Mouse (Mus musculus) heart, adult 2 months (tissue): Measurements from ENCODE around the gene Cwc15. TPM values are rescaled to one million over a fixed set of nuclear protein-coding genes. Genes with fewer than 3 reads are reported as not detected.

ENCODE experiments used
- DNase-seq, 2 experiments: peaks; one replicate each; pipeline ENCODE4 v3.0.0; 2021
- H3K27ac ChIP-seq: fragments of 200-600 bp; 2 replicates; pipeline ENCODE4 v1.8.1; 2022
- H3K27me3 ChIP-seq: fragments of 200-500 bp; 2 replicates; pipeline ENCODE4 v1.6.1; 2012; ENCODE audit warnings: mild to moderate bottlenecking, low read length, inconsistent platforms, mixed read lengths; ENCODE audit not compliant: control insufficient read depth, insufficient read depth
- H3K36me3 ChIP-seq: fragments of 200-500 bp; 2 replicates; pipeline ENCODE4 v1.6.1; 2012; ENCODE audit warnings: low read length, inconsistent platforms; ENCODE audit not compliant: control insufficient read depth, insufficient read depth
- H3K4me1 ChIP-seq: fragments of 200-500 bp; 2 replicates; pipeline ENCODE4 v1.6.1; 2011; ENCODE audit warnings: low read length; ENCODE audit not compliant: control insufficient read depth, insufficient read depth
- H3K4me3 ChIP-seq: fragments of 200-600 bp; 2 replicates; pipeline ENCODE4 v1.8.1; 2022
- H3K79me2 ChIP-seq: fragments of 200-500 bp; replicated peaks from 2 replicates; pipeline ENCODE4 v1.6.1; 2012; ENCODE audit warnings: mild to moderate bottlenecking, inconsistent platforms, low read length, moderate library complexity, mixed read lengths; ENCODE audit not compliant: control insufficient read depth, insufficient read depth
- H3K9ac ChIP-seq: fragments of 200-500 bp; 2 replicates; pipeline ENCODE4 v1.6.1; 2012; ENCODE audit warnings: low read depth, mild to moderate bottlenecking, control low read depth, inconsistent platforms, low read length, mixed read lengths
- CTCF ChIP-seq: fragments of 200-600 bp; IDR thresholded peaks from 2 replicates; pipeline ENCODE4 v1.8.1; 2022; ENCODE audit warnings: antibody characterized with exemption, mild to moderate bottlenecking, moderate library complexity
- EP300 ChIP-seq: fragments of 200-500 bp; IDR thresholded peaks from 2 replicates; pipeline ENCODE4 v1.6.1; 2011; ENCODE audit warnings: low read depth, low read length, control low read depth; ENCODE audit not compliant: insufficient read depth
- POLR2A ChIP-seq: fragments of 200-500 bp; IDR thresholded peaks from 2 replicates; pipeline ENCODE4 v1.6.1; 2011; ENCODE audit warnings: mild to moderate bottlenecking, low read depth, low read length, control low read depth; ENCODE audit not compliant: insufficient read depth
- WGBS: fragments of 180-500 bp; shearing (Covaris S2); methylation state at CpG from one replicate; pipeline ENCODE4 v1.1.7; 2018; 5-methylcytosine and 5-hydroxymethylcytosine counted together
- intact Hi-C: fragments of 180-260 bp; cut with DNase I; formaldehyde crosslinking; loops from one replicate; pipeline ENCODE4 v1.15.1; 2025
- polyA plus RNA-seq: library from polyadenylated mRNA; depleted of rRNA; stranded (reverse); fragments of >200 nt; gene quantifications from 2 replicates; pipeline ENCODE4 v1.2.3, GENCODE M21; 2012
- total RNA-seq, 2 experiments: library from RNA; stranded (reverse); gene quantifications; 2 replicates each; pipeline ENCODE4 v1.2.3; 2021

Gene Cwc15
- total and polyA plus RNA-seq, 3 experiments = 13.6 to 71.6 (median 60.8) TPM

- Histone ChIP-seq H3K9ac (peak overlapping the region; percentile 96), H3K79me2 (peaks cover 2% of the 10 kb centered on the region), H3K27ac (peak overlapping the region; percentile 69), H3K36me3 (peaks cover 7% of the 10 kb centered on the region), H3K4me3 (peak overlapping the region; percentile 61), H3K27me3 (no peaks in the 10 kb centered on the region), H3K4me1 (no peaks in the 10 kb centered on the region)
- intact Hi-C loops = loop anchor here (5.0 to 10.0 kb wide), 2 partner anchors 224 to 284 kb away; partner anchors contain the start of genes Ankrd49, Mre11a and Sesn3
- 2% methylated on average over 10 of the region's 10 CpGs for whole genome bisulfite sequencing
- DNase-seq = no peak
- TF ChIP-seq CTCF = no peak
- no peak for TF ChIP-seq POLR2A
- no peak for TF ChIP-seq EP300
Observed at GRCm38 (mm10) chr9:14500916-14501424, 553 bp downstream of the Cwc15 start.

- intact Hi-C loops = loop anchor here (2.0 kb wide), 1 partner anchor 186 kb away; no protein-coding TSS in a partner anchor
- H3K9ac ChIP-seq = no peak overlapping the region
- peak; percentile 13 to 23 for DNase-seq
- 66% methylated on average over 9 of the region's 9 CpGs for WGBS
- no peaks in the 10 kb centered on the region for H3K4me1 ChIP-seq
- no peaks in the 10 kb centered on the region for H3K27me3 ChIP-seq
- TF ChIP-seq CTCF (peak; percentile 72), EP300 (0 out of 2 replicates have a peak, but pooled peaks have one; percentile 48), POLR2A (no peak)
- no peaks in the 10 kb centered on the region for H3K79me2 ChIP-seq
- no peak overlapping the region for H3K4me3 ChIP-seq
- no peaks in the 10 kb centered on the region; the same call in 1 of the 2 replicates for H3K36me3 ChIP-seq
- H3K27ac ChIP-seq = no peak overlapping the region
Observed at GRCm38 (mm10) chr9:14512633-14513445, 12.4 kb downstream of the Cwc15 start.

GRCm38 (mm10) chr9:14517296-14517695 is 16.9 kb downstream of the Cwc15 start:
- no peak for TF ChIP-seq CTCF
- TF ChIP-seq EP300 = no peak
- no peak for TF ChIP-seq POLR2A
- no peak for DNase-seq
- H3K27ac ChIP-seq = no peak overlapping the region
- H3K79me2 ChIP-seq = no peaks in the 10 kb centered on the region
- no peaks in the 10 kb centered on the region for H3K4me1 ChIP-seq
- intact Hi-C loops = no loop called here
- no peak overlapping the region for H3K9ac ChIP-seq
- no peaks in the 10 kb centered on the region for H3K27me3 ChIP-seq
- no peaks in the 10 kb centered on the region for H3K36me3 ChIP-seq
- WGBS = 63% methylated on average over 1 of the region's 1 CpGs
- H3K4me3 ChIP-seq = no peak overlapping the region

- DNase-seq = no peak
- H3K4me3 ChIP-seq = no peak overlapping the region
- H3K4me1 ChIP-seq = no peaks in the 10 kb centered on the region
- no peaks in the 10 kb centered on the region for H3K36me3 ChIP-seq
- no peak overlapping the region for H3K27ac ChIP-seq
- H3K27me3 ChIP-seq = no peaks in the 10 kb centered on the region
- H3K9ac ChIP-seq = no peak overlapping the region
- TF ChIP-seq CTCF (no peak), POLR2A (no peak), EP300 (no peak)
- WGBS = 77% methylated on average over 3 of the region's 3 CpGs
- intact Hi-C loops = no loop called here
- no peaks in the 10 kb centered on the region for H3K79me2 ChIP-seq
Observed at GRCm38 (mm10) chr9:14518105-14518504, 17.7 kb downstream of the Cwc15 start.

- no peaks in the 10 kb centered on the region for H3K27me3 ChIP-seq
- H3K4me3 ChIP-seq = no peak overlapping the region
- peaks cover 1% of the 10 kb centered on the region; the same call in 1 of the 2 replicates for H3K4me1 ChIP-seq
- no peak overlapping the region for H3K27ac ChIP-seq
- DNase-seq = no peak
- TF ChIP-seq POLR2A (no peak), CTCF (no peak), EP300 (no peak)
- 54% methylated on average over 3 of the region's 3 CpGs for WGBS
- intact Hi-C loops = loop anchor here (5.0 kb wide), 1 partner anchor 241 kb away; no protein-coding TSS in a partner anchor
- H3K9ac ChIP-seq = no peak overlapping the region
- H3K79me2 ChIP-seq = no peaks in the 10 kb centered on the region
- no peaks in the 10 kb centered on the region for H3K36me3 ChIP-seq
Observed at GRCm38 (mm10) chr9:14520971-14521670, 20.7 kb downstream of the Cwc15 start.

GRCm38 (mm10) chr9:14521695-14522094 is 21.3 kb downstream of the Cwc15 start:
- Histone ChIP-seq H3K79me2 (no peaks in the 10 kb centered on the region), H3K36me3 (no peaks in the 10 kb centered on the region), H3K4me3 (no peak overlapping the region), H3K9ac (no peak overlapping the region), H3K4me1 (peaks cover 1% of the 10 kb centered on the region; the same call in 1 of the 2 replicates), H3K27ac (no peak overlapping the region), H3K27me3 (no peaks in the 10 kb centered on the region)
- 42% methylated on average over 2 of the region's 2 CpGs for WGBS
- no peak for DNase-seq
- intact Hi-C loops = loop anchor here (5.0 kb wide), 1 partner anchor 241 kb away; no protein-coding TSS in a partner anchor
- TF ChIP-seq EP300 (no peak), POLR2A (no peak), CTCF (no peak)
